ENCODE assay signal across 36 mouse cellular contexts in the genomic region with DNA sequence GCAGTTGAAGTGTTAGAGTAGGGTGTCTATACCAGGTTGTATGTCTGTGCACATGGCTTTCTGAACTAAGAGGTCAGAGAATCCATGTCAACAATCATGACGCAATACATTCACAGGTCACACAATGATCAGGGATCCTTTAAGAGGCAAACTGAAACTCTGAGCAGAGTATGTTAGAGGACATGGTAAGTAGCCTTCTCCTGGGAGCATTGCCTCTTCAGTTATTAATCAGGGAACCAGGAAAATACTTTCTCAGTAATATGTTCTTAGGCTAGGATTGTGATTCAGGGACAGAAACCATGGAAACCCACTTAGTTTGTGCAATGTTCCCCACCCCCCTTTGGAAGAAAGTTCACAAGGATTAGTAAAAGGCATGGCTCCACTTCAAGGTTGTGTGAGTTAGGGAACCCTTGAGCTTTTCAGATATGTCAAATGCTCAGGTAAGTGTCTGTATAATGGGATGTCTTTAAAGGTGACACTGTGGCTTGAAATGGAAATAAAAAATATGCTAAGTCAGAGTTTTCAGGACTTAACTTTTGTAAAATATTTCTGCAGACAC. TPM values are rescaled to one million over a fixed set of nuclear protein-coding genes. Genes with fewer than 3 reads are reported as not detected.
DNase-seq lines count a peak whose midpoint lies in the region; ATAC-seq and TF ChIP-seq lines count a peak whose summit lies in the region.
"Had no signal": no experiment of that assay in that cellular context is flagged by ENCODE, and none has a peak within 500 bp of the region (broad histone marks: within the 10 kb centered on the region; RNA-seq: fewer than 3 reads in every experiment).

No protein-coding gene starts in this region.

- ATAC-seq in lung, postnatal 0 days, result peak; percentile 81
- ATAC-seq: inflammation-experienced regulatory T-cells, adult 6 months; Patski had no signal

- no peak for DNase-seq in heart, adult 2 months
- DNase-seq in heart, postnatal 36 days, result no peak
- DNase-seq in layer of hippocampus, adult 2 months (ENCODE audit: low spot score in 2 of 2), result no peak
- DNase-seq in layer of hippocampus, postnatal 25 days (ENCODE audit: extremely low spot score in 1 of 2, low spot score in 1 of 2), result no peak
- DNase-seq in lung, postnatal 0 days (ENCODE audit: low spot score), result peak; percentile 80
- DNase-seq in lung, postnatal 10 days, result no peak
- no peak for DNase-seq in kidney, postnatal 10 days
- DNase-seq: adrenal gland, adult 8-10 months; cerebellum, adult 2 months; cerebellum, postnatal 25 days; embryo, embryonic 11 days; gastrocnemius, postnatal 36 days; layer of hippocampus, postnatal 36 days; thymus, adult 2 months; thymus, postnatal 4 days had no signal

- H3K9ac ChIP-seq in heart, adult 2 months (ENCODE audit: low read depth, low read length), result no peak overlapping the region
- no peak overlapping the region for H3K9ac ChIP-seq in lung, postnatal 0 days (replicated peaks; ENCODE audit: low read depth)
- H3K9ac ChIP-seq: embryonic facial prominence, embryonic 13.5 days; forebrain, embryonic 12.5 days; hindbrain, embryonic 14.5 days; liver, embryonic 15.5 days; neural tube, embryonic 15.5 days had no signal

- H3K79me2 ChIP-seq in heart, adult 2 months (replicated peaks; ENCODE audit: control insufficient read depth, insufficient read depth, low read length), result peaks cover 7% of the 10 kb centered on the region
- H3K79me2 ChIP-seq in myocyte (ENCODE audit: control insufficient read depth, insufficient read depth), result no peaks in the 10 kb centered on the region

- no peak overlapping the region for H3ac ChIP-seq in myocyte (ENCODE audit: control insufficient read depth, insufficient read length)

- H3K36me3 ChIP-seq in heart, adult 2 months (ENCODE audit: control insufficient read depth, insufficient read depth, low read length), result peaks cover 68% of the 10 kb centered on the region
- no peaks in the 10 kb centered on the region for H3K36me3 ChIP-seq in lung, postnatal 0 days (ENCODE audit: insufficient read depth, low read length)
- H3K36me3 ChIP-seq in myocyte (ENCODE audit: control insufficient read depth, insufficient read depth), result no peaks in the 10 kb centered on the region
- H3K36me3 ChIP-seq: embryonic facial prominence, embryonic 13.5 days; forebrain, embryonic 12.5 days; G1E; liver, embryonic 15.5 days; neural tube, embryonic 15.5 days had no signal

- H3K27me3 ChIP-seq in heart, adult 2 months (ENCODE audit: control insufficient read depth, insufficient read depth, low read length), result no peaks in the 10 kb centered on the region
- H3K27me3 ChIP-seq in lung, postnatal 0 days (replicated peaks; ENCODE audit: insufficient read depth, low read length), result no peaks in the 10 kb centered on the region
- H3K27me3 ChIP-seq in myocyte (ENCODE audit: control insufficient read depth, insufficient read depth, insufficient read length), result no peaks in the 10 kb centered on the region
- H3K27me3 ChIP-seq: CH12.LX; embryonic facial prominence, embryonic 13.5 days; forebrain, embryonic 12.5 days; liver, embryonic 15.5 days; neural tube, embryonic 15.5 days; Patski had no signal

- TF ChIP-seq CTCF in heart, adult 2 months (IDR thresholded peaks at IDR 0.05), result no peak
- TF ChIP-seq CTCF in layer of hippocampus, adult 2 months (conservative IDR thresholded peaks at IDR 0.05), result no peak
- TF ChIP-seq CTCF in lung, postnatal 0 days (IDR thresholded peaks at IDR 0.05), result no peak

- H3K9me3 ChIP-seq in lung, postnatal 0 days (ENCODE audit: low read length), result no peaks in the 10 kb centered on the region
- H3K9me3 ChIP-seq: forebrain, embryonic 12.5 days; G1E; liver, embryonic 15.5 days; neural tube, embryonic 15.5 days had no signal

- H3K4me1 ChIP-seq in heart, adult 2 months (ENCODE audit: control insufficient read depth, insufficient read depth, low read length), result peaks cover 22% of the 10 kb centered on the region
- H3K4me1 ChIP-seq in lung, postnatal 0 days (ENCODE audit: insufficient read depth, low read depth, low read length), result no peaks in the 10 kb centered on the region; the same call in 1 of the 2 replicates
- H3K4me1 ChIP-seq: embryonic facial prominence, embryonic 13.5 days; liver, embryonic 15.5 days; neural tube, embryonic 15.5 days had no signal

- H3K4me3 ChIP-seq in heart, adult 2 months, result no peak overlapping the region
- H3K4me3 ChIP-seq in layer of hippocampus, adult 2 months, result no peak overlapping the region
- no peak overlapping the region for H3K4me3 ChIP-seq in lung, postnatal 0 days (ENCODE audit: low read depth, low read length)
- no peak overlapping the region for H3K4me3 ChIP-seq in myocyte
- H3K4me3 ChIP-seq: embryonic facial prominence, embryonic 13.5 days; erythroblast, embryonic 14.5 days; forebrain, embryonic 12.5 days; liver, embryonic 15.5 days; neural tube, embryonic 15.5 days had no signal

- no peak for TF ChIP-seq POLR2A in heart, adult 2 months (IDR thresholded peaks at IDR 0.05; ENCODE audit: insufficient read depth, low read depth, low read length)
- TF ChIP-seq POLR2A in myocyte (IDR thresholded peaks at IDR 0.05; ENCODE audit: insufficient read length, low read depth), result no peak

- peak overlapping the region; percentile 3; the same call in 1 of the 2 replicates for H3K4me2 ChIP-seq in lung, postnatal 0 days (replicated peaks; ENCODE audit: low read depth, low read length)
- peak overlapping the region; percentile 14 for H3K4me2 ChIP-seq in myocyte (ENCODE audit: low read depth)
- H3K4me2 ChIP-seq: embryonic facial prominence, embryonic 13.5 days; forebrain, embryonic 12.5 days; hindbrain, embryonic 14.5 days; liver, embryonic 15.5 days; midbrain, embryonic 11.5 days; neural tube, embryonic 15.5 days had no signal

- TF ChIP-seq EP300 in heart, adult 2 months (IDR thresholded peaks at IDR 0.05; ENCODE audit: insufficient read depth, low read depth, low read length), result no peak
- TF ChIP-seq EP300 in lung, postnatal 0 days (IDR thresholded peaks at IDR 0.05), result no peak

- 71% methylated on average over 1 of the region's 1 CpGs for WGBS in heart, adult 2 months
- WGBS in lung, postnatal 0 days, result 69% methylated on average over 1 of the region's 1 CpGs

- intact Hi-C loops in heart, adult 2 months (cut with DNase I), result no loop called here
- intact Hi-C loops in heart, postnatal 36 days (cut with DNase I), result no loop called here

- H3K27ac ChIP-seq in heart, adult 2 months, result peak overlapping the region; percentile 44
- peak overlapping the region; percentile 37; the same call in 1 of the 2 replicates for H3K27ac ChIP-seq in layer of hippocampus, adult 2 months
- H3K27ac ChIP-seq in lung, postnatal 0 days (ENCODE audit: low read length), result no peak overlapping the region; the same call in 1 of the 2 replicates
- H3K27ac ChIP-seq: embryonic facial prominence, embryonic 13.5 days; forebrain, embryonic 12.5 days; hindbrain, embryonic 14.5 days; kidney, postnatal 0 days; liver, embryonic 15.5 days; neural tube, embryonic 15.5 days; stomach, postnatal 0 days had no signal

TF ChIP-seq in myocyte, 11 proteins besides CTCF, POLR2A, EP300 and RAD21:
- TF ChIP-seq POLR2AphosphoS2 (IDR thresholded peaks at IDR 0.05; ENCODE audit: insufficient read length, low read depth) (no peak), CEBPB (IDR thresholded peaks at IDR 0.05; ENCODE audit: insufficient read depth, poor library complexity, severe bottlenecking) (0 out of 2 replicates have a peak, but pooled peaks have one; percentile 9)

RNA-seq across cellular contexts. Expression of a gene that starts 26.4 kb away (rescaled TPM):
- total RNA-seq in heart, adult 2 months (2021), result not detected
- 0.16 TPM in 1 of 2 replicates, not detected in the other for polyA plus RNA-seq in heart, adult 2 months (2012; rRNA removed)
- not detected for total RNA-seq in heart, postnatal 36 days (2021)
- total RNA-seq in layer of hippocampus, adult 2 months (2021), result not detected
- not detected for total RNA-seq in layer of hippocampus, postnatal 25 days (2021)
- polyA plus RNA-seq in lung, postnatal 0 days (2015; fragmentation: Nextera tagmentation; extraction: Ambion mirVana), result not detected in 2 replicates
- polyA plus RNA-seq in myocyte (2012; fragmentation: generic; extraction: Trizol), result not detected
- total RNA-seq: adrenal gland, adult 8-10 months; CH12.LX; G1E; heart, postnatal 25 days; layer of hippocampus, adult 18-20 months; layer of hippocampus, postnatal 36 days; left cerebral cortex, postnatal 10 days; megakaryocyte progenitor cell, adult 5-6 weeks; midbrain, postnatal 0 days had no signal
- polyA plus RNA-seq: cerebellum, adult 2 months; embryonic facial prominence, embryonic 13.5 days; erythroblast, embryonic 14.5 days; forebrain, embryonic 12.5 days; G1E; hindbrain, embryonic 14.5 days; inflammation-experienced regulatory T-cells, adult 6 months; kidney, adult 2 months; kidney, postnatal 0 days; liver, embryonic 15.5 days; midbrain, embryonic 11.5 days; midbrain, postnatal 0 days; neural tube, embryonic 15.5 days; Patski; small intestine, adult 2 months; thymus, adult 2 months had no signal

RNA-seq across cellular contexts. Expression of a gene that starts 27.1 kb away (rescaled TPM):
- total RNA-seq in heart, adult 2 months (2021), result 10 to 100 TPM; 55.2 to 55.6 TPM
- 13.7 and 21.2 TPM in 2 replicates for polyA plus RNA-seq in heart, adult 2 months (2012; rRNA removed)
- total RNA-seq in heart, postnatal 36 days (2021), result 10 to 100 TPM; 47.0 to 64.1 TPM
- total RNA-seq in layer of hippocampus, adult 2 months (2021), result 10 to 100 TPM; 30.2 TPM
- total RNA-seq in layer of hippocampus, postnatal 25 days (2021), result 10 to 100 TPM; 27.6 to 32.8 TPM
- 16.1 and 23.0 TPM in 2 replicates for polyA plus RNA-seq in lung, postnatal 0 days (2015; fragmentation: Nextera tagmentation; extraction: Ambion mirVana)
- 0.36 TPM for polyA plus RNA-seq in myocyte (2012; fragmentation: generic; extraction: Trizol)
- total RNA-seq: CH12.LX; megakaryocyte progenitor cell, adult 5-6 weeks had no signal
- polyA plus RNA-seq: erythroblast, embryonic 14.5 days; G1E; inflammation-experienced regulatory T-cells, adult 6 months had no signal
